Mouse (Mus musculus) heart, adult 2 months (tissue): ENCODE measurements at regions not wholly inside any gene's neighbourhood (a gene's known extent, or its start where the extent isn't known, plus 50 kb on each side); places are given as distances from the start of the nearest gene placed in this dataset.

Source experiments
- CTCF ChIP-seq: fragments of 200-600 bp; IDR thresholded peaks from 2 replicates; pipeline ENCODE4 v1.8.1; 2022; ENCODE audit warnings: antibody characterized with exemption, mild to moderate bottlenecking, moderate library complexity
- POLR2A ChIP-seq: fragments of 200-500 bp; IDR thresholded peaks from 2 replicates; pipeline ENCODE4 v1.6.1; 2011; ENCODE audit warnings: mild to moderate bottlenecking, low read depth, low read length, control low read depth; ENCODE audit not compliant: insufficient read depth

- no peak for TF ChIP-seq POLR2A
- no peak for TF ChIP-seq CTCF
These were observed 111.0 kb upstream of the Thumpd2 start for GRCm38 (mm10) chr17:81175877-81176276.
